Mouse (Mus musculus): ENCODE results near the gene Tesmin. TPM values are rescaled to one million over a fixed set of nuclear protein-coding genes. Genes with fewer than 3 reads are reported as not detected.
A peak's percentile ranks its signal among the peaks of the same experiment; 100 is the strongest.

Gene Tesmin
- polyA plus RNA-seq, 1 experiment from 2014 or later = 0.51 TPM

DNA sequence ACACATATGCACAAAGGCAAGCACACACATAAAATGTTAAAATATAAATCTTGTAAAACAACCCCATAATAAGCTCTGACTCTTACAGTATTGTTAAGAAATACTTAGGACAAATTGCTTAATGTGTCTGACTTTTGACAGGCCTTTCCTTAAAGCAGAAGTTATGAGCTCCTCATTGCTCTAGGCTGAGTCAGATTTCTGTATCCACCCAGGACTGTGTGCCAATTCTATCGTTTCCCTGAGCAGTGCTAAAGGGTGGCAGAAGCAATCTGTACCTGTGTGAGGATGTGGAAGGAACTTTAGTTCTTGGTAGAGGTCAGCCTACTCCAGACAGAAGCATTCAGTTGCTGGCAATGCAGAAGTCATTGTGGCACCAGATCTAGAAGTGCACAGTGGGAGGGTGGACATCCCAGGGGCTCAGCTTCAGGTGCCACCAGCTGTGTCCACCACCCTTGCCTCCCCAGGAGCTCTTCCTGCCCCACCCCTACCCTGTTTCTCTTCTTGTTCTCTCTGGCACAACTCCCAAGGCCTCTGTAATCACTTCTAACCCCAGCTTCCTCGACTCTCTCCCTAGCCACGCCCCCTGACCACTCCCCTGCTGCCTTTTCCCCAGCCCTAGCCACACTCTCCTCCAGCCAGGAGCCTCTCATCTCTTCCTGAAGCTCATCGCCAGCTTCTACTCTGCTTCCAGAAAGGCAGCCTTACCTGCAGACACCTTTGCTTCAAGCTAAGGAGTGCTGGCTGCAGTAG is 11.5 kb upstream of the Tesmin start:
- WGBS = 24% methylated on average over 4 of the region's 4 CpGs
- no peaks in the 10 kb centered on the region for H3K27me3 ChIP-seq (replicated peaks; ENCODE audit: control insufficient read depth, insufficient read depth, low read length)
- no peak overlapping the region for H3K9ac ChIP-seq (ENCODE audit: low read length)
- no peak overlapping the region for H3K4me2 ChIP-seq (ENCODE audit: low read length)
- ATAC-seq (replicated peaks; ENCODE audit: low FRiP score, low TSS enrichment, low read depth) (no peak), DNase-seq (ENCODE audit: low spot score) (no peak)
- peaks cover 8% of the 10 kb centered on the region; the same call in 1 of the 2 replicates for H3K36me3 ChIP-seq (ENCODE audit: control insufficient read depth, insufficient read depth, low read length)
- H3K9me3 ChIP-seq (ENCODE audit: control insufficient read depth, low read length) = no peaks in the 10 kb centered on the region
- H3K27ac ChIP-seq (ENCODE audit: low read depth) = no peak overlapping the region
- no peaks in the 10 kb centered on the region for H3K4me1 ChIP-seq (replicated peaks; ENCODE audit: control insufficient read depth, insufficient read depth, low read length)
- no peak overlapping the region for H3K4me3 ChIP-seq (ENCODE audit: low read depth, low read length)

DNA sequence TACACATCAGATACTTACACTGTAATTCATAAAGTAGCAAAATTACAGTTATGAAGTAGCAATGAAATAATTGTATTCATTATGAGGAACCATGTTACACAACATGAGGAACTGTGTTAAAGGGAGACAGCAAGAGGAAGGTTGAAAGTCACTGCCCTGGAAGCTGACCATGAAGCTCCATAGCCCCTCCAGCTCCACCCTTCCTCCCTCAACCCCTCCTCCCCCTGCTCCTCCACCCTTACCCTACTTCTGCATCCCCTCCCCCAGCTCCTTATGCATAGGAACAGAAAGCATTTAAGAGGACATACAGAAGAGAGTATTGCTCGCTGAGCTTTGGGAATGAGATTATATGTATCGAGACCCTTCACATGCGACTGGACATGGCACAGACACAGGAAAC is 10.0 kb upstream of the Tesmin start:
- no peaks in the 10 kb centered on the region for H3K27me3 ChIP-seq (replicated peaks; ENCODE audit: control insufficient read depth, insufficient read depth, low read length)
- H3K4me2 ChIP-seq (ENCODE audit: low read length) = no peak overlapping the region
- peaks cover 7% of the 10 kb centered on the region; the same call in 1 of the 2 replicates for H3K36me3 ChIP-seq (ENCODE audit: control insufficient read depth, insufficient read depth, low read length)
- H3K4me1 ChIP-seq (replicated peaks; ENCODE audit: control insufficient read depth, insufficient read depth, low read length) = no peaks in the 10 kb centered on the region
- no peak overlapping the region for H3K9ac ChIP-seq (ENCODE audit: low read length)
- DNase-seq (ENCODE audit: low spot score) (no peak), ATAC-seq (replicated peaks; ENCODE audit: low FRiP score, low TSS enrichment, low read depth) (no peak)
- 86% methylated on average over 3 of the region's 3 CpGs for WGBS
- no peak overlapping the region for H3K27ac ChIP-seq (ENCODE audit: low read depth)
- H3K4me3 ChIP-seq (ENCODE audit: low read depth, low read length) = no peak overlapping the region
- H3K9me3 ChIP-seq (ENCODE audit: control insufficient read depth, low read length) = no peaks in the 10 kb centered on the region

DNA sequence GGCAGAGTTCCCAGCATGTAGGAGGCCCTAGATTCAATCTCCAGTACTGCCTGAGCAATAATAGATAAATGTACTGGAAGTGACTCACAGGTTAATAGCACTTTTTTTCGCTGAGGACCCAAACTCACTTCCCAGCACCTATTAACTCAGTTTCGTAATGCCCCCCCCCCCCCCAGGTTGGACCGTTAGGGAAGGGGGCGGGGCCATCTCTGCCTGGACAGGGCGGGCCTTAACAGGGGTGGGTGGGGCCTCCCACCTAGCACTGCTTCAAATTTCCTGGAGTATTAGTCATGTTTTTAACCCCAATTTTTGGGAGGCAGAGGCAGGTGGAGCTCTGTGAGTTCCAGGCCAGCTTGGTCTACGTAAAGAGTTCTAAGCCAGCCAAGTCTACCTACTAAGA is 596 bp upstream of the Tesmin start:
- Histone ChIP-seq H3K9ac (ENCODE audit: low read length) (no peak overlapping the region), H3K4me3 (ENCODE audit: low read depth, low read length) (no peak overlapping the region), H3K27ac (ENCODE audit: low read depth) (no peak overlapping the region), H3K27me3 (replicated peaks; ENCODE audit: control insufficient read depth, insufficient read depth, low read length) (no peaks in the 10 kb centered on the region), H3K4me1 (replicated peaks; ENCODE audit: control insufficient read depth, insufficient read depth, low read length) (0 out of 2 replicates have a peak, but pooled peaks cover 3% of the 10 kb centered on the region), H3K9me3 (ENCODE audit: control insufficient read depth, low read length) (no peaks in the 10 kb centered on the region), H3K4me2 (ENCODE audit: low read length) (no peak overlapping the region), H3K36me3 (ENCODE audit: control insufficient read depth, insufficient read depth, low read length) (peaks cover 17% of the 10 kb centered on the region; the same call in 1 of the 2 replicates)
- DNase-seq (ENCODE audit: low spot score) (no peak), ATAC-seq (replicated peaks; ENCODE audit: low FRiP score, low TSS enrichment, low read depth) (no peak)
- 70% methylated on average over 6 of the region's 6 CpGs for WGBS

DNA sequence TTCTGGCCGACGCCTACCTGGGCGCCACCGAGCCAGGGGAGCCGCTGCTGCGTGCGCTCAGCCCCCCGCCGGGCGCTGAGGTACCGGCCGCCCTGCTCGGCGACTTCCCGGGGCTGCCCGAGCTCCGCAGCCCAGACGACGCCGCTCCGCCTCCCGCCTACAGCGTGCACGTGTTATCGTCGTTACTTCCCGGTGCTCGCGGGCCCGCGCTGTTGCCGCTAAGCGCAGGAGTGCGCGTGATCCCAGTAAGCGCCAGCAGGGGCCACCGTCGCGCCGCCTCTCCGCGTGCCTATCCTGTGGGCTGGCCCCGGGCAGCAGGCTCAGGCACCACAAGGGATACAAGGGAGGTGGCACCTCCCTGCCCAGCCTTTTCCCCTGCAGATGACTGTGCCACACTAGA is 432 bp downstream of the Tesmin start:
- ATAC-seq (replicated peaks; ENCODE audit: low FRiP score, low TSS enrichment, low read depth) (peak; percentile 93), DNase-seq (ENCODE audit: low spot score) (peak; percentile 94)
- Histone ChIP-seq H3K4me2 (ENCODE audit: low read length) (peak overlapping the region; percentile 84), H3K4me1 (replicated peaks; ENCODE audit: control insufficient read depth, insufficient read depth, low read length) (0 out of 2 replicates have a peak, but pooled peaks cover 3% of the 10 kb centered on the region), H3K27ac (ENCODE audit: low read depth) (no peak overlapping the region), H3K36me3 (ENCODE audit: control insufficient read depth, insufficient read depth, low read length) (0 out of 2 replicates have a peak, but pooled peaks cover 11% of the 10 kb centered on the region), H3K27me3 (replicated peaks; ENCODE audit: control insufficient read depth, insufficient read depth, low read length) (no peaks in the 10 kb centered on the region), H3K9me3 (ENCODE audit: control insufficient read depth, low read length) (no peaks in the 10 kb centered on the region), H3K9ac (ENCODE audit: low read length) (peak overlapping the region; percentile 51), H3K4me3 (ENCODE audit: low read depth, low read length) (peak overlapping the region; percentile 41)
- WGBS = under 1% methylated on average over 43 of the region's 43 CpGs

DNA sequence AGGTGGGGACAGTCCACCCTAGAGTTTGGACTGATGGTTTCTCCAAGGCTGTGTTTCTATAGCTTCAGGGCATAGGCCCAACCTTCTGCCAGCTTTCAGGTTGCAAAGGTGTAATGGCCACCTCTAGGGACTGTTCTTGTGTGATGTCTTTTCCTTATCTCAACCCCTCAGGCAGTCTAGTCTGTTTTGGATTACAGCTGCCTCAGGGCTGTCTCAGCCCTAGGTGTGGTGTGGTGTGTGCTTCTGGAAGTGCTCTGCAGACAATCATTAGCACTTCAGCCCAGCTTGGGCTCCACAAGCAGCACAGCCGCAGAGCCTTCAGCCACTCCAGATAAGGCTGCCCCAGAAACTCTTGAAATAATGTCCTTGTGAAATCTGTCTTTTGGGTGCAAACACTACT is 3.7 kb downstream of the Tesmin start:
- Histone ChIP-seq H3K4me1 (replicated peaks; ENCODE audit: control insufficient read depth, insufficient read depth, low read length) (0 out of 2 replicates have a peak, but pooled peaks cover 3% of the 10 kb centered on the region), H3K36me3 (ENCODE audit: control insufficient read depth, insufficient read depth, low read length) (no peaks in the 10 kb centered on the region), H3K9ac (ENCODE audit: low read length) (no peak overlapping the region), H3K27me3 (replicated peaks; ENCODE audit: control insufficient read depth, insufficient read depth, low read length) (no peaks in the 10 kb centered on the region), H3K27ac (ENCODE audit: low read depth) (no peak overlapping the region), H3K9me3 (ENCODE audit: control insufficient read depth, low read length) (no peaks in the 10 kb centered on the region), H3K4me2 (ENCODE audit: low read length) (no peak overlapping the region), H3K4me3 (ENCODE audit: low read depth, low read length) (no peak overlapping the region)
- ATAC-seq (replicated peaks; ENCODE audit: low FRiP score, low TSS enrichment, low read depth) (no peak), DNase-seq (ENCODE audit: low spot score) (no peak)
- WGBS = 73% methylated on average over 1 of the region's 1 CpGs

DNA sequence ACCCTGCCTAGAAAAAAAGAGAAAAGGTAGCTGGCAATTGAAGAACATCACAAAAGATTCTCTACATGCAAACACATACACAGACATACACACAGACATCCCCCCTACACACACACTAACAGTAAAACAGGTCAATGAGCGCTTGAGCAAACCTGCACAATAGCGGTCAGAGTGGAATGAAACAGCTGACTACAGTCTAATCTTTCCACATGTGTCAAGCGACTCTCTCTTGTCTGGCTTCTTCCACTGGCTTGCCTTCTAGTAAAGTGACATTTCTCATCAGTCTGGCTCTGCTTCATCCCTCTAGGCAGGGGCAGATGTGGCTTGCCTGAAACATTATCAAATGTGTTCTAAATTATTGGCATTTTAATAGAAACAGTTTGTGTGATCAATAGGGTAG is 5.6 kb downstream of the Tesmin start:
- H3K9me3 ChIP-seq (ENCODE audit: control insufficient read depth, low read length) = no peaks in the 10 kb centered on the region
- DNase-seq (ENCODE audit: low spot score) (no peak), ATAC-seq (replicated peaks; ENCODE audit: low FRiP score, low TSS enrichment, low read depth) (no peak)
- 0 out of 2 replicates have a peak, but pooled peaks cover 2% of the 10 kb centered on the region for H3K4me1 ChIP-seq (replicated peaks; ENCODE audit: control insufficient read depth, insufficient read depth, low read length)
- no peaks in the 10 kb centered on the region for H3K36me3 ChIP-seq (ENCODE audit: control insufficient read depth, insufficient read depth, low read length)
- H3K4me3 ChIP-seq (ENCODE audit: low read depth, low read length) = no peak overlapping the region
- no peak overlapping the region for H3K4me2 ChIP-seq (ENCODE audit: low read length)
- H3K27ac ChIP-seq (ENCODE audit: low read depth) = no peak overlapping the region
- H3K9ac ChIP-seq (ENCODE audit: low read length) = no peak overlapping the region
- no peaks in the 10 kb centered on the region for H3K27me3 ChIP-seq (replicated peaks; ENCODE audit: control insufficient read depth, insufficient read depth, low read length)
- whole genome bisulfite sequencing = 84% methylated on average over 3 of the region's 3 CpGs

DNA sequence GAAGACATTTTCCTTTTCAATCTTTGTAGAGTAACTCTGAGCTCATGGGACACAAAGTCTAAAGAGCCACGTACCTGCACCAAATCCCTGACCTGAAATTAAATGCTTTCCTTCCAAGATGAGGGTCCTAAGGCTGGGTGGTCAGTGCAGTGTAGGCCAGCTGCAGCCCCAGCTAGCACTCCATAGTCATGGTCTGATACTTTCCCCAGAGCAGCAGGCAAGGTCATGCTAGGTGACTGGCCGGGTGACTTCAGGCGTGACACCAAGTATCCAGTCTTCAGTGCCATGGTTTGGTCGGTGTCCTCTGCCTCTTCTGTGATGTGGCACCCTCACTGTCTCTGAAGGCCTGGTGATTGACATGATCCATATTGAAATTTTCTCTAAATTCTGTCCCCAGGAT is 11.4 kb downstream of the Tesmin start:
- no peak for ATAC-seq (replicated peaks; ENCODE audit: low FRiP score, low TSS enrichment, low read depth)
- no peaks in the 10 kb centered on the region for H3K27me3 ChIP-seq (replicated peaks; ENCODE audit: control insufficient read depth, insufficient read depth, low read length)
- DNase-seq (ENCODE audit: low spot score) = no peak
- no peaks in the 10 kb centered on the region for H3K4me1 ChIP-seq (replicated peaks; ENCODE audit: control insufficient read depth, insufficient read depth, low read length)
- WGBS = 81% methylated on average over 4 of the region's 4 CpGs
- no peak overlapping the region for H3K4me2 ChIP-seq (ENCODE audit: low read length)
- no peak overlapping the region for H3K4me3 ChIP-seq (ENCODE audit: low read depth, low read length)
- H3K9me3 ChIP-seq (ENCODE audit: control insufficient read depth, low read length) = no peaks in the 10 kb centered on the region
- no peak overlapping the region for H3K9ac ChIP-seq (ENCODE audit: low read length)
- no peaks in the 10 kb centered on the region for H3K36me3 ChIP-seq (ENCODE audit: control insufficient read depth, insufficient read depth, low read length)
- H3K27ac ChIP-seq (ENCODE audit: low read depth) = no peak overlapping the region

DNA sequence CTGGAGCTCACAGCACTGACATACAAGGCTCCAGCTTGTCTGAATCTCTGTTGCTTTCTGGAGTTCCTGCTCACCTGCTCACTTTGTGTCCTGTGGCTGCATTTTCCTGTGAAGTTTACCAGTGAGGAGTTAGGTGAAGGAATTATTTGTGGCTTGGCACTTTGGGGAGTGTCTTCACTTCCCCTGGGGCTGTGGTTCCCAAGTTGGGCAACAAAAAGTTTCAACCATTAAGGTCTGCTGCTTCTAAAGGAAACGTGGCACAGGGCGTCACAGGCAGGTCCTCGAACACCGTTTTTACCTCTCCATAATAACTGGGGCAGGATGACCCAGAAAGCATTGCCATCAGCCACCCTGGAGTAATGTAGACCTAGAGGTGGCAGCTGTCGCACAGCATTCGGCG is 12.8 kb downstream of the Tesmin start:
- H3K4me2 ChIP-seq (ENCODE audit: low read length) = no peak overlapping the region
- H3K9ac ChIP-seq (ENCODE audit: low read length) = no peak overlapping the region
- no peak overlapping the region for H3K4me3 ChIP-seq (ENCODE audit: low read depth, low read length)
- no peak overlapping the region for H3K27ac ChIP-seq (ENCODE audit: low read depth)
- DNase-seq (ENCODE audit: low spot score) (no peak), ATAC-seq (replicated peaks; ENCODE audit: low FRiP score, low TSS enrichment, low read depth) (no peak)
- no peaks in the 10 kb centered on the region for H3K4me1 ChIP-seq (replicated peaks; ENCODE audit: control insufficient read depth, insufficient read depth, low read length)
- H3K36me3 ChIP-seq (ENCODE audit: control insufficient read depth, insufficient read depth, low read length) = no peaks in the 10 kb centered on the region
- H3K27me3 ChIP-seq (replicated peaks; ENCODE audit: control insufficient read depth, insufficient read depth, low read length) = no peaks in the 10 kb centered on the region
- WGBS = 85% methylated on average over 7 of the region's 7 CpGs
- no peaks in the 10 kb centered on the region for H3K9me3 ChIP-seq (ENCODE audit: control insufficient read depth, low read length)

DNA sequence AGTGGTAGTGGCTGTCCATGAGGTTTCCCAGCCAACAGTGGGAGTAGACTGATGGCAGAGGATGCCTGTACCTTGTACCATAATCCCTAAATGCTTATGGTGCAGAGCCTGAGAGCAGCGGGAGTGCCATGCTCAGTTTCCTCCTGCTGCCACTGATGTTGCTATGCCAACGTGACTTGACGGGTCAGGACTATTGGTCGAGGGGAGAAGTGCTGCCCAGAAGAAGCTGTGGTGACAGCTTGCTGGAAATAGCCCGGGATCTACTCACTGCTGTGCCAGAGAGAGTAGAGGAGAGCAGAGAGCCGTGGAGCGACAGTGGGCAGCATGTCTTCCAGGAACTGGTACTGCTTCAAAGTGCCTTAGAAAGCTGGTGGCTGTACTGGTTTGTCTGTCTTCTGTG is 13.3 kb downstream of the Tesmin start:
- Histone ChIP-seq H3K4me3 (ENCODE audit: low read depth, low read length) (no peak overlapping the region), H3K9me3 (ENCODE audit: control insufficient read depth, low read length) (no peaks in the 10 kb centered on the region), H3K4me2 (ENCODE audit: low read length) (no peak overlapping the region), H3K4me1 (replicated peaks; ENCODE audit: control insufficient read depth, insufficient read depth, low read length) (no peaks in the 10 kb centered on the region), H3K9ac (ENCODE audit: low read length) (no peak overlapping the region), H3K27me3 (replicated peaks; ENCODE audit: control insufficient read depth, insufficient read depth, low read length) (no peaks in the 10 kb centered on the region), H3K36me3 (ENCODE audit: control insufficient read depth, insufficient read depth, low read length) (no peaks in the 10 kb centered on the region), H3K27ac (ENCODE audit: low read depth) (no peak overlapping the region)
- 56% methylated on average over 7 of the region's 7 CpGs for WGBS
- DNase-seq (ENCODE audit: low spot score) = no peak
- ATAC-seq (replicated peaks; ENCODE audit: low FRiP score, low TSS enrichment, low read depth) = no peak
